Mouse (Mus musculus): Measurements from ENCODE around the gene Smg5. TPM values are rescaled to one million over a fixed set of nuclear protein-coding genes. Genes with fewer than 3 reads are reported as not detected.
"Not testable (repeated sequence)": the region's sequence is repeated elsewhere in the genome, so short reads cannot be mapped to it uniquely, and the experiment has no call there.

Gene Smg5
- polyA plus RNA-seq, 1 experiment from 2014 or later, result 33.6 TPM

DNA sequence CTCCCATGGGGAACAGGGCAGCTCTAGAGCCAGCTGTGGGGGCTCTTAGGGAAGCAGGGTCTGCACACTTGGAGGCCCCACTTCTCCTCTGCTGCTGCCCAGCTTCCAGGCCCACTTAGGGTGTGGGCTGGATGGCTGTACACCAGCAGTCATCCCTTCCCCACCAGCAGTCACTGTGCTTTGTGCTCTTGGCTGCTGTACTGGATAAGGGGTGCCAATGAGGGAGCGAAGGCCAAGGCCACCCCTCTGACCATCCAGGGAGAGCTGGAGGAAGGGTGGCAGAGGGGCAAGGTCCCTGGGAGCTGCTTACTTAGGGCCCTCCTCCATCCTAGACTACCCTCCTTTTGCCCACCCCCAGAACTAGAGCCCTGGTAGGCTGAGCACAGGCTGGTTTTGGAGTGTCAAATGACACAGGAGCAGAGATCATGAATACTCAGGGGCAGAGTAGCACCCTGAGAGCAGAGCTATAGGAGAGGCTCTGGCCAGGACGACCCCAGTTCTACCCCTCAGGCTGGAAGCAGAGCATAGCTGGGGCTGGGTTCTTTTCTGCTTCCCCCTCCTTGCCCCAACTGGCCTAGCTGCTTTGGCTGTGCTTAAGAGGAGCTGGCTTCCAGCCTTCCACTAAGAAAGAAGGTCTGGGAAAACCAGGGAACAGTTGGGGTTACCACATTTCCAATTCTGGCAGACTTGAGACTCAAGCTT lies 25.7 kb downstream of the Smg5 start:
- Histone ChIP-seq H3K4me1 (ENCODE audit: control insufficient read depth, insufficient read depth, low read length) (peaks cover 6% of the 10 kb centered on the region; the same call in 1 of the 2 replicates), H3K27ac (replicated peaks; ENCODE audit: low read depth, low read length) (no peak overlapping the region), H3K27me3 (replicated peaks; ENCODE audit: control insufficient read depth, insufficient read depth, low read length) (peaks cover 16% of the 10 kb centered on the region), H3K9ac (ENCODE audit: low read depth, low read length) (no peak overlapping the region), H3K4me2 (ENCODE audit: low read depth, low read length) (no peak overlapping the region), H3K4me3 (ENCODE audit: low read depth, low read length) (no peak overlapping the region), H3K36me3 (ENCODE audit: control insufficient read depth, insufficient read depth, low read length) (peaks cover 57% of the 10 kb centered on the region), H3K9me3 (ENCODE audit: control insufficient read depth, low read length) (no peaks in the 10 kb centered on the region)
- DNase-seq (ENCODE audit: low spot score) (no peak), ATAC-seq (ENCODE audit: low read depth) (no peak)
- 83% methylated on average over 2 of the region's 2 CpGs for WGBS

DNA sequence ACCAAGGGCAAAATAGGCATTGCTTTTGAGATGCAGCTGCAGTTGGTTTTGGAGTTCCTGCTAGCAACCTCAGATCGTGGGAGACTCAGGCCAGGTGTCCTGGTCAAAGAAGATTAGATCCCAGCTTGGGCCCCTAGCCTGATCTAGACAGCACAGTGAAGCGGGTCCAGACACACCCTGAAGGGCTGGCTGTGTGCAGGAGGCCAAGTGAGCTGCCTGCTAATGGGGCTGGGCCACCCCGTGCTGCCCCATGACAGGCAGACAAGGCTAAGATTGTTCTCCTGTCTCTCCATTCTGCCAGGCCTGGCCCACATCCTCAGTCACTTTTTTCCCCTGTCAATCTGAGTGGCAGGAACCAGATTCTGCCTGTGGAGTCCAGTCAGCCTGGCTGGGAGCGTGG lies 27.6 kb downstream of the Smg5 start:
- ATAC-seq (ENCODE audit: low read depth), result no peak
- WGBS, result 46% methylated on average over 4 of the region's 4 CpGs
- Histone ChIP-seq H3K36me3 (ENCODE audit: control insufficient read depth, insufficient read depth, low read length) (peaks cover 38% of the 10 kb centered on the region), H3K27me3 (replicated peaks; ENCODE audit: control insufficient read depth, insufficient read depth, low read length) (peaks cover 16% of the 10 kb centered on the region), H3K4me2 (ENCODE audit: low read depth, low read length) (no peak overlapping the region), H3K4me1 (ENCODE audit: control insufficient read depth, insufficient read depth, low read length) (peaks cover 6% of the 10 kb centered on the region; the same call in 1 of the 2 replicates), H3K27ac (replicated peaks; ENCODE audit: low read depth, low read length) (peak overlapping the region; percentile 48; the same call in 1 of the 2 replicates), H3K9ac (ENCODE audit: low read depth, low read length) (no peak overlapping the region), H3K9me3 (ENCODE audit: control insufficient read depth, low read length) (no peaks in the 10 kb centered on the region), H3K4me3 (ENCODE audit: low read depth, low read length) (no peak overlapping the region)
- no peak for DNase-seq (ENCODE audit: low spot score)

DNA sequence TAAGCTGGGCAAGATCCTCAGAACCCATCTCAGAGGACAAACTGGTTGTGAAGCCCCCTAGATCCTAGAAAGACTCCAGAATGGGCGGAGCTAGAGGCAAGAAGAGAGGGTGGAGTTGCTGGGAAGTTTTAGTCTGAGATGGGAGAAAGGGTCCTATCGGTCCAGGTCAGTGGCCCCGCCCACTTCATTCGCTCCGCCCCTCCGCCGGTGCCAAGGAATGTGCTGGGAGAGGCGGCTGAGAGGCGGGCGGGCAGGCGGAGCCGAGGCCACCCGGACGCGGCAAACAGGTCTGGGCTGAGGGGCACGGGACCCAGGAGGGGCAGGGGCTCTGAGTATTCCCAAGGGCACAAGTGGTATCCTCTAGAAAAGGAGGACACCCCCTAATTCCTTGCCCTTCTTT lies 28.3 kb downstream of the Smg5 start, which contains the start of gene Paqr6:
TSS of gene Paqr6 (plus strand) at position 248 of the 400 bp plus-strand sequence.
- 2% methylated on average over 15 of the region's 16 CpGs for whole genome bisulfite sequencing
- H3K4me1 ChIP-seq (ENCODE audit: control insufficient read depth, insufficient read depth, low read length), result peaks cover 6% of the 10 kb centered on the region; the same call in 1 of the 2 replicates
- DNase-seq (ENCODE audit: low spot score), result peak; percentile 47
- H3K36me3 ChIP-seq (ENCODE audit: control insufficient read depth, insufficient read depth, low read length), result peaks cover 32% of the 10 kb centered on the region
- peak within 1 kb of the TSS; percentile 41 for H3K4me2 ChIP-seq (ENCODE audit: low read depth, low read length)
- H3K9ac ChIP-seq (ENCODE audit: low read depth, low read length), result peak within 1 kb of the TSS; percentile 42; the same call in 1 of the 2 replicates
- peak within 1 kb of the TSS; percentile 5; the same call in 1 of the 2 replicates for H3K4me3 ChIP-seq (ENCODE audit: low read depth, low read length)
- H3K27ac ChIP-seq (replicated peaks; ENCODE audit: low read depth, low read length), result peak within 1 kb of the TSS; percentile 48; the same call in 1 of the 2 replicates
- H3K27me3 ChIP-seq (replicated peaks; ENCODE audit: control insufficient read depth, insufficient read depth, low read length), result peaks cover 16% of the 10 kb centered on the region
- H3K9me3 ChIP-seq (ENCODE audit: control insufficient read depth, low read length), result no peaks in the 10 kb centered on the region
- 0 out of 2 replicates have a peak, but pooled peaks have one; percentile 22 for ATAC-seq (ENCODE audit: low read depth)

DNA sequence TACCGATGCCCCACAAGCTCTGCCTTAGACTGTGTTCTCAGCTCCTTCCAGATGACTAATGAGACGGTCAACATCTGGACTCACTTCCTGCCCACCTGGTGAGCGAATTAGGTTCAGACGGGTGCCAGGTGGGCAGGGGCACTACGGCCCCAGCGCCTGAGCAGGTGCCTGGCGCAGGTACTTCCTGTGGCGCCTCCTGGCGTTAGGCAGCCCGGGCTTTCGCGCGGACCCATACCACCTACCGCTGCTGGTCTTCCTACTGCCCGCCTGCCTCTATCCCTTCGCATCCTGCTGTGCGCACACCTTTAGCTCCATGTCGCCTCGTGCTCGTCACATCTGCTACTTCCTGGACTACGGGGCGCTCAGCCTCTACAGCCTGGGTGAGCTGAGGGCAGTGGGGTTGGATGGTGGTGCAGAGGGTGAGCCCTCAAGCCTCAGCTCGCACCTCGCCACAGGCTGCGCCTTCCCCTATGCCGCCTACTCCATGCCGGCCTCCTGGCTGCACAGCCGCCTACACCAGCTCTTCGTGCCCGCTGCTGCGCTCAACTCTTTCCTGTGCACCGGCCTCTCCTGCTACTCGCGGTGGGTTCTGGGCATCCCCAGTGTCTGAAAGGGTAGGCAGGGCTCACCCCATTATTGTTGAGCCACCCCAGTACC lies 29.8 kb downstream of the Smg5 start:
- H3K9ac ChIP-seq (ENCODE audit: low read depth, low read length), result no peak overlapping the region
- H3K27me3 ChIP-seq (replicated peaks; ENCODE audit: control insufficient read depth, insufficient read depth, low read length), result peaks cover 16% of the 10 kb centered on the region
- peaks cover 17% of the 10 kb centered on the region for H3K36me3 ChIP-seq (ENCODE audit: control insufficient read depth, insufficient read depth, low read length)
- H3K4me3 ChIP-seq (ENCODE audit: low read depth, low read length), result no peak overlapping the region
- no peak overlapping the region for H3K4me2 ChIP-seq (ENCODE audit: low read depth, low read length)
- peaks cover 6% of the 10 kb centered on the region; the same call in 1 of the 2 replicates for H3K4me1 ChIP-seq (ENCODE audit: control insufficient read depth, insufficient read depth, low read length)
- H3K9me3 ChIP-seq (ENCODE audit: control insufficient read depth, low read length), result peaks cover 6% of the 10 kb centered on the region; the same call in 1 of the 2 replicates
- no peak overlapping the region for H3K27ac ChIP-seq (replicated peaks; ENCODE audit: low read depth, low read length)
- ATAC-seq (ENCODE audit: low read depth) (no peak), DNase-seq (ENCODE audit: low spot score) (no peak)
- 47% methylated on average over 32 of the region's 34 CpGs for WGBS

DNA sequence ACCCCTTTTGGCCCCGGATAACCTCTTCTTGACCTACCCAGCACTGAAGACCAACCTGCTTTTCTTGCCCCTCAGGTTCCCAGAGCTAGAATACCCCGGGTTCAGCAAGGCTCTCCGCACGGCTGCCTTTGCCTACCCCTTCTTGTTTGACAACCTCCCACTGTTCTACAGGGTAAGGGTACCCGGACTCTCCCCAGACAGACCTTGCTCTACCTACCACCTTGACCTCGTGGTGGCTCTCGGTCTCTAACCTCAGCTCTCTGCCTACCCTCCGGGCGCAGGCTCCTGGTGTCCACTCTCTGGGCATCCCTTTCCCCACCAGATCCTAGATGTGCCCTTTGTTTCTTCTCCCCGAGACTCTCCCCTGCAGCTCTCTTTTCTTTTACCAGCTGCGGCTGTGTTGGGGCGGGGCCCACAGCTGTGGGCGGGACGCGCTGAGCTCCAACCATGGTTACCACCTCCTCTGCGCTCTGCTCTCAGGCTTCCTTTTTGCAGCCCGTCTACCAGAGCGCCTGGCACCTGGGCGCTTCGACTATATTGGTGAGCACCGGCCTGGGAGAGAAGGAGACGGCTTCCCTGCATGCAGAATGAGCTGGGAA lies 30.9 kb downstream of the Smg5 start:
- Histone ChIP-seq H3K27me3 (replicated peaks; ENCODE audit: control insufficient read depth, insufficient read depth, low read length) (peaks cover 16% of the 10 kb centered on the region), H3K4me2 (ENCODE audit: low read depth, low read length) (peak overlapping the region; percentile 46), H3K4me3 (ENCODE audit: low read depth, low read length) (peak overlapping the region; percentile 24; the same call in 1 of the 2 replicates)
- not testable (repeated sequence) for H3K9me3 ChIP-seq (ENCODE audit: control insufficient read depth, low read length); H3K27ac ChIP-seq (replicated peaks; ENCODE audit: low read depth, low read length); H3K4me1 ChIP-seq (ENCODE audit: control insufficient read depth, insufficient read depth, low read length); H3K36me3 ChIP-seq (ENCODE audit: control insufficient read depth, insufficient read depth, low read length); H3K9ac ChIP-seq (ENCODE audit: low read depth, low read length)
- DNase-seq (ENCODE audit: low spot score), result peak; percentile 45
- ATAC-seq (ENCODE audit: low read depth), result peak; percentile 86
- 1% methylated on average over 15 of the region's 22 CpGs for WGBS

DNA sequence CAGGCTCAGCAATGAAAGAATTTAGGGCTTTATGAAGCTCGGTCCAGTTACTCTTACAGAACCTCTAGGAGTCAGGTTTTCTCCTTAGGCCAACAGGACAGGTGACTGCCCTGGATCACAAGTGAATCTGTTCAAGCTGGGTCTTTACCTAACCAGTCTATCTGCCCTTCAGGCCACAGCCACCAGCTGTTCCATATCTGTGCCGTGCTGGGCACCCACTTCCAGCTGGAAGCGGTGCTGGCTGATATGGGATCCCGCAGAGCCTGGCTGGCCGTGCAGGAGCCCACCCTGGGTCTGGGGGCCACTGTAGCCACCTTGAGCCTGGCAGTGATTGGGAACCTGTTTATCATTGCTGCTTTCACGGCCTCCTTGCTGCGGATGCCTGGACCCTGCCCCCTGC lies 31.5 kb downstream of the Smg5 start:
- not testable (repeated sequence) for H3K9ac ChIP-seq (ENCODE audit: low read depth, low read length); ATAC-seq (ENCODE audit: low read depth); H3K9me3 ChIP-seq (ENCODE audit: control insufficient read depth, low read length); H3K4me1 ChIP-seq (ENCODE audit: control insufficient read depth, insufficient read depth, low read length); H3K27ac ChIP-seq (replicated peaks; ENCODE audit: low read depth, low read length); H3K36me3 ChIP-seq (ENCODE audit: control insufficient read depth, insufficient read depth, low read length); H3K4me3 ChIP-seq (ENCODE audit: low read depth, low read length); DNase-seq (ENCODE audit: low spot score)
- Histone ChIP-seq H3K27me3 (replicated peaks; ENCODE audit: control insufficient read depth, insufficient read depth, low read length) (peaks cover 16% of the 10 kb centered on the region), H3K4me2 (ENCODE audit: low read depth, low read length) (peak overlapping the region; percentile 46; the same call in 1 of the 2 replicates)
- WGBS, result 45% methylated on average over 3 of the region's 7 CpGs

DNA sequence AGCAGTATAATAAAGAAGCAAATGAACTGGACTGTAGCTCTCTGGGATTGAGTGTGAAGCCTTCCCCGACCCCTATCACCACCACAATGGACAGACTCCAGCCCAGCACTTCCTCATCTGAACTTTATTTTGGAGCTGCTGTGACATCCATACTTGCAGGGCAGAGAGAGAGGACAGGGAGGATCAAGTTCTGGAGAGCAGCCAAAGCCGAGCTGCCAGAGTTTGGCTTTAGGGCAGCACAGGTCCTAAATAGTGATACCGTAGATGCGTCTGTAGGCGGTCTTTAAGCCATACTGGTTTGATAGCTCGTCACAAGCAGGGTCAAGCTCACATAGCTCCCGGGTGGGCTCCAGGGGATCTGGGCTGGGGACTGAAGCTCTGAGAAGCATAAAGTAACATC lies 32.5 kb downstream of the Smg5 start:
- 77% methylated on average over 7 of the region's 7 CpGs for WGBS
- not testable (repeated sequence) for H3K4me3 ChIP-seq (ENCODE audit: low read depth, low read length); DNase-seq (ENCODE audit: low spot score); H3K4me2 ChIP-seq (ENCODE audit: low read depth, low read length); H3K9me3 ChIP-seq (ENCODE audit: control insufficient read depth, low read length); H3K4me1 ChIP-seq (ENCODE audit: control insufficient read depth, insufficient read depth, low read length); H3K36me3 ChIP-seq (ENCODE audit: control insufficient read depth, insufficient read depth, low read length); H3K27ac ChIP-seq (replicated peaks; ENCODE audit: low read depth, low read length); ATAC-seq (ENCODE audit: low read depth); H3K9ac ChIP-seq (ENCODE audit: low read depth, low read length)
- peaks cover 16% of the 10 kb centered on the region for H3K27me3 ChIP-seq (replicated peaks; ENCODE audit: control insufficient read depth, insufficient read depth, low read length)

DNA sequence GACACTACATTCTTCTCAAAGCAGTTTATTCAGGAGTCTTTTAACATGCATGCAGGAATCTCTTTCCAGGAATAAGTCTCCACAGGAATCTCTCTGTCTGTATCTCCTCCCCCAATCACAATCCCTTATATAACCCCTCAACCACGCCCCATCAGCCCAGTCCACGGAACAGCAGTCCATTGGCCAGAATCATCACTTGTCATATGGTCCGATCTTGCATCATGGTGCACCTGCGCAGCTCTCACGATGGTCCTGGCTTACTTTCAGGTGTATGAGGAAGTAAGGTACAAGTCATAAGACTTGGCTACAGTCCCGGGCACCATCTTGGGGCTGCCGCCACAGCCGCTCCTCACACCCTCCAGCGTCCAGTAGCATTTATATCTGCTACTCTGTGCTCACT lies 36.6 kb downstream of the Smg5 start, which contains the start of gene Bglap3:
TSS of gene Bglap3 (minus strand) at position 101 of the 400 bp plus-strand sequence.
- not testable (repeated sequence) for H3K36me3 ChIP-seq (ENCODE audit: control insufficient read depth, insufficient read depth, low read length); H3K27me3 ChIP-seq (replicated peaks; ENCODE audit: control insufficient read depth, insufficient read depth, low read length); ATAC-seq (ENCODE audit: low read depth); H3K4me2 ChIP-seq (ENCODE audit: low read depth, low read length); DNase-seq (ENCODE audit: low spot score); H3K27ac ChIP-seq (replicated peaks; ENCODE audit: low read depth, low read length); H3K4me1 ChIP-seq (ENCODE audit: control insufficient read depth, insufficient read depth, low read length); H3K4me3 ChIP-seq (ENCODE audit: low read depth, low read length); H3K9ac ChIP-seq (ENCODE audit: low read depth, low read length); H3K9me3 ChIP-seq (ENCODE audit: control insufficient read depth, low read length)
- WGBS, result 91% methylated on average over 9 of the region's 9 CpGs
